Mouse (Mus musculus) embryo, embryonic 11 days (tissue): Measurements from ENCODE around the gene Mrpl2.

Experiments
- DNase-seq: peaks from one replicate; pipeline ENCODE4 v3.0.0-alpha.2; 2015

Mrpl2 gene

GRCm38 (mm10) chr17:46645561-46646321 is at the start of gene Mrpl2, which contains the start of gene Klc4:
Mrpl2 (plus strand) TSS chr17:46646229.
Klc4 (minus strand) TSS chr17:46646022.
- peak; percentile 97 for DNase-seq

DNA sequence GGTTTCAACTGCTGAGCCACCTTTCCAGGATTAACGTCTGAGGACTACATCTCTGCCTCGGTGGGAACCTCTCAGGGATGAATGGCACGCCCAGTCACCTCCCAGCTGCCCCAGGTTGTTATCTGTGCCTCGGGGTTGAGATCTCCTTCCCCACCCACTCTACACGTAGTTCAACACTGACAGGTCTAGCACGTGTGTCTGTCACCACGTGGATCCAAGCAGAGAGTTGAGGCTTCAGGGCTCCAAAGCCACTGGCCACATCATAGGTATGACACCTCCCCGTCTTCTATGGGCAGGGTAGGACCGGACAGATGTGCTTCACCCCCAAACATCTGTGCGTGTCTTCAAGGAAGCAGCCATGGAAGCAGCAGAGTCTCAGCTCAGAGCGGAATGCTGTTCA is 48.1 kb upstream of the Mrpl2 start:
- no peak for DNase-seq

- no peak for DNase-seq
Measured at GRCm38 (mm10) chr17:46598963-46599362, 47.1 kb upstream of the Mrpl2 start.

DNA sequence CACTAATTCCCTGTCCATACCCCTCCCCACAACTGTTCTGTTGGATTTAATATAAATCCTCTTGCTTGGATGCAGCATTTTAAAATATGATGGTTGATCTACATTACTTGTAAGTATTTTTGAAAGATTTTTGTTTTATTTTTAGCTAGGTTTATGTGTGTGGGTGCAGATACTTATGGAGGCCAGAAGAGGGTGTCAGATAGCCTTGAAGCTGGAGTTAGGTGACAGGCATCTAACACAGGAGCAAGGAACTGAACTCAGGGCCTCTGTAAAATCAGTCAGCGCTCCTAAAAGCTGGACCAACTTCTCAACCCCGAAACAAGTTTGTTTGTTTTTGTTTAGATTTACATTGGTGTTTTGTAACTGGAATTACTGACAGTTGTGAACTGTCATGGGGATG is 45.5 kb upstream of the Mrpl2 start:
- DNase-seq: no peak

DNA sequence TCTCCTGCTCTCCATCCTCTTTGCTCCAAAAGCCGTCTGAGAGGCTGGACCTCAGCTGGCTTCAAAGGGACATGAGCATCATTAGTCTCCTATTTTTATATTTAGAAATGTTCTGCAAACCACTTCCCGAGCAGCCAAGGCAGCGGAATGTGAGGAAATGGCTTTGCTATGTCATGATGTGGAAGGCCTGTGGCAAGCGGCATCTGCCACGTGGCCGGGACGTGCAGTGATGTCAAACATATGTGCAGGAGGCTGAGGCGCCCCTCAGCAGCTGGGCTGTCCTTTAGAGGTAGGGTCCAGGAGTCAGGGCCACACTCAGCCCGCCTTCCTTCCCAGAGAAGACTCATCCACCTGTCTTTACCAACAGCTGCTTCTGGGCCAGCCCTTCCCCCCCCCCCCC is 43.8 kb upstream of the Mrpl2 start:
- DNase-seq: no peak

- DNase-seq: no peak
Measured at GRCm38 (mm10) chr17:46603229-46603628, 42.8 kb upstream of the Mrpl2 start.

DNA sequence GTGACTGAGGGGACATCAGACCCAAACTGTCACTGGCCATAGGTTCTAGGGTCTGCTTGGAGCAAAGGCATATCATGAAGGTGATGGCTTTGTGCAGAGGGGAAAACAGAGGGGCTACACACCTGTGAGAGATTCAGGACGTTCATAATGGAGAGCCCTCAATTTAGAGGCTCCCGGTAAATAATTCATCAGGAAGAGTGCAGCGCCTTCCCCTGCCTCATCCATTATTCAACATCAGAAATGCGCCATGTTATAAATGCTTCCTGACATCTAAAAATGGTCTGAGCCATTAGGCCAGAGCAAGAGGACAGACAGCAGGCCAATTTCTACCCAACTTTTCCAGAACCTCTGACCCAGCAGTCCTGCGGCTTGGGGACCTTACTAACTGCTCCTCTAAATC is 40.9 kb upstream of the Mrpl2 start:
- no peak for DNase-seq

GRCm38 (mm10) chr17:46605987-46606386 is 40.0 kb upstream of the Mrpl2 start:
- DNase-seq: no peak

DNA sequence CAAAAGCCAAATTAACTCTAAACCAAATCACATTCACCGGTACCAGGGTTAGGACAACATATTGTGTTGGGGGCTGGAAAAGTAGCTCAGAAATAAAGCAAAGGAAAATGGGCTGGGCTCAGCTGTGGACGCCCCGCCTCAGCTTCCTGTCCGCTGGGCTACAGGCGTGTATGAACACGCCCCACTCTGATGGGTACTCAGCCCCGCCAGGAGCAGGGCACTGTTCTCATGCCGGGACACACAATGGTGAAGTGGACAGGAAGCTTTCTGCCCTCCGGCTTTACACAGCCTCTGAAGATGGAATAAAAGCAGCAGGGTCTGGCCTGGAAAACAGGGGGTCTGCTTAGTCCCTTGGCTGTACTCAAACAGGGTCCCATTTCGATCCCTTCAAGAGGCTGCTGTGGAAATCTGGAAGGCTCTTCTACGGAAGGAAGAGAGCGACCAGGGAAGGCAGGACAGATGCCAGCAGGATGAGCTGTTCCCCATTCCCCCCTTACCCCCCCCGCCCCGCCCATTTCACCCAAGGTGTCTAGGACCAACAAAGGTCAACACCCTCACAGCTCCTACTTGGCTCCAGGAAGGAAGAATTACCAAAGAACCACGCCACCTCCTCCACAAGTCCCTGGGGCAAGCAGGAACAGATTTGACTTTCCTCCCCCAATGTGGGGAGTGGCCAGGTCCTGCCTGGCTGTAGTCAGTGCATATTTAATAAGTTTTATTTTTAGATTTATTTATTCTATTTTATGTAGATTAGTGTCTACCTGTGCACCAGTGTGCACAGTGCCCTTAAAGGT is 36.1 kb upstream of the Mrpl2 start:
- DNase-seq: peak; percentile 60

- no peak for DNase-seq
Measured at GRCm38 (mm10) chr17:46611316-46611715, 34.7 kb upstream of the Mrpl2 start.

GRCm38 (mm10) chr17:46612189-46612588 is 33.8 kb upstream of the Mrpl2 start:
- DNase-seq: no peak

GRCm38 (mm10) chr17:46612820-46613219 is 33.2 kb upstream of the Mrpl2 start:
- no peak for DNase-seq

DNA sequence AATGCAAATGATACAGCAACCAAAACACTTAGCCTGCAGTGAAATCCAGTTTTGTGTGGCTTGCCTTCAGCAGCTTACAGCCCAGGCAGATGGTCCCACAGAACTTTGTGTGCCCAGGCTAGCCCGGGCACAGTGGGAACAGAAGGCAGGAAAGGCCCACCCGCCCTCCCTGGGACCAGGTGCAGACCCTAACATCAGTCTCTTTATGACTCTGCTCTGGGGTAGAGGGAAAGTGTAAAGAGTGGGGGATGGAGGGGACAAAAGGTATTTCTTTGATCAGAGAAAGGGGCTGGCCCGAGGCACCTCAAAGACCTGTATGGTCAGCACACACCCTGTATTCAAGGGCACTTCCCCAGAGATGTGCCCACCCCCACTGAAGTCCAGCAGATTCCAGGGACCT is 32.8 kb upstream of the Mrpl2 start:
- DNase-seq: no peak

GRCm38 (mm10) chr17:46617799-46618198 is 28.2 kb upstream of the Mrpl2 start:
- DNase-seq: no peak

DNA sequence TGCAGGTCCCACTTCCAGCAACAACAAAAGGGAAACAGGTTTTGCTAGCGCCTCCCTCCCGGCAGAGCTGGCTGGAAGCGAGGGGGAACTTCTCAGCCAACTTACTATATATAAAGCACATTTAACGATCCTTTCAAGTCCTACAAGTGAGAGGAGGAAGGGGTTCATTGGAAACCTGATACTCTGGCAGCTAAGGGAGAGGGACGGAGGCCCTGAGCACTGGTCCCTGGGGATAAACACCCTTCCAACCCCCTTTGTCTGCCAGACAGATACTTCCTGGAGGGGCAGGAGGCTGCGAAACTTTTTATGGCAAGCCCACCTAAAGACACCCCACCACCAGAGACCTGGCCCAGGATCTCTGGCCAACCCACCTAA is 27.6 kb upstream of the Mrpl2 start:
- DNase-seq: peak; percentile 62

- DNase-seq: peak; percentile 60
Measured at GRCm38 (mm10) chr17:46618769-46619682, 27.0 kb upstream of the Mrpl2 start.

- peak; percentile 54 for DNase-seq
Measured at GRCm38 (mm10) chr17:46619683-46620357, 26.2 kb upstream of the Mrpl2 start.

DNA sequence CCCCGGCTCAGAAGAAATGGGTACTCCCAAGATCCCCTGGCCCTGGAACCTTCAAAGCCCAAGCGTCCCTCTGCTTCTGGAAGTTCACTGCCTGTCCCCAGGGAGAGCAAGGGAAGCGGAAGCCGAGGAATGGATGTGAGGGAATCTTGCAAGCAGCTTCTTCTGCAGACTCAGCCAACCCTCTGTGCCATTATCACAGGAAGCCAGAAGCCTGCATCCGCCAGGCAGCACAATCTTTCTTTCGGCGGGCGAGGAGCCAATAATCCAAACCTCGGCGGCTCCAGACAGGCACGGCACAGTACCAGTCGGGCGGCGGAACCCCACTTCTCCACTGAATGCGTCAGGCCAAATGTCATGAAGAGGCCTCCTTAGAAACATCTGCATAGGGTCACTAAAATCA is 24.7 kb upstream of the Mrpl2 start:
- peak; percentile 39 for DNase-seq

- DNase-seq: no peak
Measured at GRCm38 (mm10) chr17:46622269-46622668, 23.8 kb upstream of the Mrpl2 start.

DNA sequence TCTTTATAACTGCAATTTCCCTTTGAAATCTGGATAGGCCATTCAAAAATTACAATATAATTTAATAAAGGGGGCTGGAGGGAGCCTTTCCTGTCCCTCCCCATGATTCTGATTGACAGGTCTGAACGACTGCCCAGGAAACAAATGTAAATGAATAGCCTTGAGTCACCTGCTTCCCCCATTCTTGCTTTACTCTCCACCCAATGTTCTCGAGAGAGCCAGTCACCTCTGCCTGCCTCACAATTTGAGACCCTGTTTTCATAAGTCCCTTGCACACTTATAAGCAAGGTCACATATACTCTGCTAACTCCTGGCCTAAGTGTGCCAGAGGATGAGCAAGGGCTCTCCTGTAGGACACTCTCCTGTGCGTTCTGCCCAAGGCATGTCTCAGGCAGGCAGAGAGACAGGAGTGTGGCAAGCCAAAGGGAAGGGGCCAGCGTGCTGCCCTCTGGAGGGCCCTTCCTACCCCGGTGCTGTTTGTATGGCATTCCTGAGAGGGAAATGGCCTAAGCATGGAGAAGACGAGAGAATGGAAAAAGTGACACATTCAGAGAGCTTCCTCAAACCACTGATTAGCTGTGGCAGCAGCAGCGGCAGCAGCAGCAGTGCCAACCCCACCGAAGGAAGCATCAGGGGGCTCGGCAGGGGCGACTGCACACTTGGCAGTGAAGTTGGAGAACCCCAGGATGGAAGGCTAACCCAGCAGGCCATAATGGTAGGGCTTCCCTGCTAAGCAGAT is 22.0 kb upstream of the Mrpl2 start:
- DNase-seq: no peak

DNA sequence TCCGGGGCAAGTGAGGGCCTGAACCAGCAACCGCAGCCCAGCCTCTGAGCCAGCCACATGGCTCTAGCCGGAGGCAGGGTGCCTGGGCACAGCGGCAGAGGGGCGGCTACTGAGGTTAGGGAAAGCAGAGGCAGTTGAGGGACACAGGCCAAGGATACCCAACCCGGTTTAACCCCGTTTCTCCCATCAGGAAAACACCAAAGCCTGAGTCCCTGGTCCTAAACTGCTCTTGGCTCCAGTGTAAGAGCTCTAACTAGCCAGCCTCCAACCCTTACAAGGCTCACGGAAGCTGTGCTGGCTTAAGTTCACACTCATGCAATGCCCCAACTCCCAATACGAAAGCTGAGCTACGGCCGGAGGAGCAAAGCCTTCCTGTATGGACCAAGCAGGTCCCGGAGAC is 21.4 kb upstream of the Mrpl2 start:
- no peak for DNase-seq

GRCm38 (mm10) chr17:46627409-46627808 is 18.6 kb upstream of the Mrpl2 start:
- no peak for DNase-seq
